Mouse (Mus musculus): ENCODE results near the gene Cd40. TPM values are rescaled to one million over a fixed set of nuclear protein-coding genes. Genes with fewer than 3 reads are reported as not detected.
A peak's percentile ranks its signal among the peaks of the same experiment; 100 is the strongest.

Cd40 gene
- polyA plus RNA-seq, 1 experiment from 2014 or later: 6.4 TPM

GRCm38 (mm10) chr2:165064489-165064888 is 9.1 kb downstream of the Cd40 start:
- Histone ChIP-seq H3K4me3 (no peak overlapping the region), H3K27me3 (ENCODE audit: low read depth, poor library complexity, severe bottlenecking) (peaks cover 2% of the 10 kb centered on the region; the same call in 1 of the 2 replicates), H3K36me3 (no peaks in the 10 kb centered on the region), H3K4me1 (peaks cover 3% of the 10 kb centered on the region), H3K9me3 (replicated peaks) (no peaks in the 10 kb centered on the region), H3K27ac (replicated peaks) (no peak overlapping the region)
- no peak for DNase-seq (ENCODE audit: low spot score)
- 71% methylated on average over 7 of the region's 7 CpGs for WGBS

GRCm38 (mm10) chr2:165068806-165069205 is 13.4 kb downstream of the Cd40 start:
- Histone ChIP-seq H3K4me3 (no peak overlapping the region), H3K9me3 (replicated peaks) (no peaks in the 10 kb centered on the region), H3K27ac (replicated peaks) (no peak overlapping the region), H3K36me3 (no peaks in the 10 kb centered on the region), H3K27me3 (ENCODE audit: low read depth, poor library complexity, severe bottlenecking) (peaks cover 42% of the 10 kb centered on the region), H3K4me1 (peaks cover 17% of the 10 kb centered on the region)
- 77% methylated on average over 2 of the region's 2 CpGs for WGBS
- no peak for DNase-seq (ENCODE audit: low spot score)

GRCm38 (mm10) chr2:165070096-165070816 is 14.8 kb downstream of the Cd40 start:
- peak; percentile 76 for DNase-seq (ENCODE audit: low spot score)
- Histone ChIP-seq H3K36me3 (no peaks in the 10 kb centered on the region), H3K27ac (replicated peaks) (no peak overlapping the region; the same call in 1 of the 2 replicates), H3K4me3 (peak overlapping the region; percentile 38), H3K4me1 (peaks cover 14% of the 10 kb centered on the region), H3K9me3 (replicated peaks) (no peaks in the 10 kb centered on the region), H3K27me3 (ENCODE audit: low read depth, poor library complexity, severe bottlenecking) (peaks cover 56% of the 10 kb centered on the region)
- 18% methylated on average over 23 of the region's 23 CpGs for WGBS

GRCm38 (mm10) chr2:165073381-165073781 is 18.0 kb downstream of the Cd40 start:
- H3K27me3 ChIP-seq (ENCODE audit: low read depth, poor library complexity, severe bottlenecking): peaks cover 87% of the 10 kb centered on the region
- H3K9me3 ChIP-seq (replicated peaks): no peaks in the 10 kb centered on the region
- peaks cover 41% of the 10 kb centered on the region for H3K4me1 ChIP-seq
- 36% methylated on average over 9 of the region's 9 CpGs for WGBS
- H3K36me3 ChIP-seq: no peaks in the 10 kb centered on the region
- no peak overlapping the region for H3K4me3 ChIP-seq
- no peak for DNase-seq (ENCODE audit: low spot score)
- no peak overlapping the region for H3K27ac ChIP-seq (replicated peaks)

GRCm38 (mm10) chr2:165074081-165074884 is 18.9 kb downstream of the Cd40 start:
- no peak for DNase-seq (ENCODE audit: low spot score)
- 57% methylated on average over 11 of the region's 11 CpGs for WGBS
- no peak overlapping the region for H3K27ac ChIP-seq (replicated peaks)
- no peaks in the 10 kb centered on the region for H3K36me3 ChIP-seq
- peaks cover 50% of the 10 kb centered on the region for H3K4me1 ChIP-seq
- no peak overlapping the region for H3K4me3 ChIP-seq
- peaks cover 96% of the 10 kb centered on the region for H3K27me3 ChIP-seq (ENCODE audit: low read depth, poor library complexity, severe bottlenecking)
- no peaks in the 10 kb centered on the region for H3K9me3 ChIP-seq (replicated peaks)

GRCm38 (mm10) chr2:165074937-165075336 is 19.5 kb downstream of the Cd40 start:
- WGBS: 35% methylated on average over 2 of the region's 2 CpGs
- peaks cover 50% of the 10 kb centered on the region for H3K4me1 ChIP-seq
- H3K9me3 ChIP-seq (replicated peaks): no peaks in the 10 kb centered on the region
- H3K27ac ChIP-seq (replicated peaks): no peak overlapping the region
- H3K36me3 ChIP-seq: no peaks in the 10 kb centered on the region
- peaks cover 96% of the 10 kb centered on the region for H3K27me3 ChIP-seq (ENCODE audit: low read depth, poor library complexity, severe bottlenecking)
- no peak overlapping the region for H3K4me3 ChIP-seq
- DNase-seq (ENCODE audit: low spot score): peak; percentile 84

- Histone ChIP-seq H3K4me3 (peak overlapping the region; percentile 25; the same call in 1 of the 2 replicates), H3K27ac (replicated peaks) (peak overlapping the region; percentile 66), H3K27me3 (ENCODE audit: low read depth, poor library complexity, severe bottlenecking) (peaks cover 96% of the 10 kb centered on the region), H3K9me3 (replicated peaks) (no peaks in the 10 kb centered on the region), H3K36me3 (no peaks in the 10 kb centered on the region), H3K4me1 (peaks cover 54% of the 10 kb centered on the region)
- WGBS: 2% methylated on average over 9 of the region's 9 CpGs
- DNase-seq (ENCODE audit: low spot score): no peak
These were observed 21.6 kb downstream of the Cd40 start for GRCm38 (mm10) chr2:165077055-165077454.

GRCm38 (mm10) chr2:165078045-165078444 is 22.6 kb downstream of the Cd40 start:
- H3K4me1 ChIP-seq: peaks cover 54% of the 10 kb centered on the region
- H3K9me3 ChIP-seq (replicated peaks): no peaks in the 10 kb centered on the region
- peaks cover 87% of the 10 kb centered on the region for H3K27me3 ChIP-seq (ENCODE audit: low read depth, poor library complexity, severe bottlenecking)
- H3K36me3 ChIP-seq: no peaks in the 10 kb centered on the region
- no peak overlapping the region for H3K4me3 ChIP-seq
- DNase-seq (ENCODE audit: low spot score): no peak
- 72% methylated on average over 8 of the region's 8 CpGs for WGBS
- peak overlapping the region; percentile 66; the same call in 1 of the 2 replicates for H3K27ac ChIP-seq (replicated peaks)

GRCm38 (mm10) chr2:165078605-165079004 is 23.2 kb downstream of the Cd40 start:
- Histone ChIP-seq H3K4me3 (no peak overlapping the region), H3K9me3 (replicated peaks) (no peaks in the 10 kb centered on the region), H3K4me1 (peaks cover 54% of the 10 kb centered on the region), H3K36me3 (no peaks in the 10 kb centered on the region), H3K27me3 (ENCODE audit: low read depth, poor library complexity, severe bottlenecking) (peaks cover 82% of the 10 kb centered on the region), H3K27ac (replicated peaks) (peak overlapping the region; percentile 66; the same call in 1 of the 2 replicates)
- DNase-seq (ENCODE audit: low spot score): peak; percentile 44
- 35% methylated on average over 10 of the region's 10 CpGs for WGBS

GRCm38 (mm10) chr2:165080657-165081056 is 25.2 kb downstream of the Cd40 start:
- WGBS: 20% methylated on average over 9 of the region's 9 CpGs
- Histone ChIP-seq H3K4me3 (no peak overlapping the region), H3K27ac (replicated peaks) (no peak overlapping the region), H3K9me3 (replicated peaks) (no peaks in the 10 kb centered on the region), H3K4me1 (peaks cover 55% of the 10 kb centered on the region), H3K27me3 (ENCODE audit: low read depth, poor library complexity, severe bottlenecking) (peaks cover 66% of the 10 kb centered on the region), H3K36me3 (no peaks in the 10 kb centered on the region)
- DNase-seq (ENCODE audit: low spot score): no peak

- no peak overlapping the region for H3K27ac ChIP-seq (replicated peaks)
- no peak for DNase-seq (ENCODE audit: low spot score)
- peaks cover 51% of the 10 kb centered on the region for H3K4me1 ChIP-seq
- no peaks in the 10 kb centered on the region for H3K36me3 ChIP-seq
- no peaks in the 10 kb centered on the region for H3K9me3 ChIP-seq (replicated peaks)
- no peak overlapping the region for H3K4me3 ChIP-seq
- 14% methylated on average over 7 of the region's 7 CpGs for WGBS
- peaks cover 60% of the 10 kb centered on the region for H3K27me3 ChIP-seq (ENCODE audit: low read depth, poor library complexity, severe bottlenecking)
These were observed 25.8 kb downstream of the Cd40 start for GRCm38 (mm10) chr2:165081257-165081656.

- Histone ChIP-seq H3K4me3 (no peak overlapping the region), H3K36me3 (no peaks in the 10 kb centered on the region), H3K4me1 (peaks cover 7% of the 10 kb centered on the region), H3K27ac (replicated peaks) (no peak overlapping the region), H3K27me3 (ENCODE audit: low read depth, poor library complexity, severe bottlenecking) (peaks cover 24% of the 10 kb centered on the region), H3K9me3 (replicated peaks) (no peaks in the 10 kb centered on the region)
- DNase-seq (ENCODE audit: low spot score): no peak
- 82% methylated on average over 4 of the region's 4 CpGs for WGBS
These were observed 31.2 kb downstream of the Cd40 start for GRCm38 (mm10) chr2:165086634-165087033.

- Histone ChIP-seq H3K4me1 (peaks cover 14% of the 10 kb centered on the region), H3K9me3 (replicated peaks) (no peaks in the 10 kb centered on the region), H3K4me3 (no peak overlapping the region), H3K36me3 (no peaks in the 10 kb centered on the region), H3K27me3 (ENCODE audit: low read depth, poor library complexity, severe bottlenecking) (peaks cover 24% of the 10 kb centered on the region), H3K27ac (replicated peaks) (no peak overlapping the region)
- WGBS: 48% methylated on average over 14 of the region's 14 CpGs
- DNase-seq (ENCODE audit: low spot score): no peak
These were observed 34.0 kb downstream of the Cd40 start for GRCm38 (mm10) chr2:165089470-165089869.

All from midbrain, embryonic 10.5 days (tissue).